Mouse (Mus musculus): ENCODE data around the gene Grk5. TPM values are rescaled to one million over a fixed set of nuclear protein-coding genes. Genes with fewer than 3 reads are reported as not detected.
"Not testable (repeated sequence)": the region's sequence is repeated elsewhere in the genome, so short reads cannot be mapped to it uniquely, and the experiment has no call there.

Grk5 gene
- polyA plus RNA-seq, 1 experiment from 2014 or later, result 0.47 TPM

DNA sequence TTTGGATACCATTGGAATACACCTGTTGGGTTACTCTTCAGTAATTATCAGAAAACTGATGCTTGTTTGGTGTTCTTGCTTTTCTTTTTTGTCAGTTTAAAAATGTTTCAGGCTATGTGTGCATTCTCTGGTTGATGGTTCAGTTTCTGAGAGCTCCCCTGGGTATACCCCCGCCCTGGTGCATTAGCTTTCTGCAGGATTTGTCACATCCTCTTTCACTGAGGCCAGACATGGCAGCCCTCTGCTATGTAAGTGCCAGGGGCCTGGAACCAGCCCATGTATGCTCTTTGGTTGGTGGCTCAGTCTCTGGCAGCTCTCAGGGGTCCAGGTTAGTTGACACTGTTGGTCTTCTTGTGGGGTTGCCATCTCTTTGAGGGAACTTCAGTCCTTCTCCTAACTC, 14.4 kb downstream of the Grk5 start:
- H3K27ac ChIP-seq (ENCODE audit: low read depth), result no peak overlapping the region
- H3K9me3 ChIP-seq (ENCODE audit: low read length), result no peaks in the 10 kb centered on the region
- H3K4me2 ChIP-seq (ENCODE audit: low read depth, low read length), result no peak overlapping the region
- no peak overlapping the region for H3K9ac ChIP-seq (replicated peaks)
- H3K36me3 ChIP-seq (replicated peaks; ENCODE audit: insufficient read depth, low read length), result no peaks in the 10 kb centered on the region
- no peaks in the 10 kb centered on the region for H3K27me3 ChIP-seq (ENCODE audit: insufficient read depth, low read length)
- DNase-seq, result no peak
- 64% methylated on average over 1 of the region's 1 CpGs for WGBS (ENCODE audit: insufficient replicate concordance)
- no peak for TF ChIP-seq EP300 (IDR thresholded peaks at IDR 0.05; ENCODE audit: low read depth)
- TF ChIP-seq CTCF (IDR thresholded peaks at IDR 0.05; ENCODE audit: low read depth), result no peak
- no peaks in the 10 kb centered on the region for H3K4me1 ChIP-seq (ENCODE audit: insufficient read depth)
- no peak overlapping the region for H3K4me3 ChIP-seq (ENCODE audit: low read depth, low read length)
- no peak for ATAC-seq

DNA sequence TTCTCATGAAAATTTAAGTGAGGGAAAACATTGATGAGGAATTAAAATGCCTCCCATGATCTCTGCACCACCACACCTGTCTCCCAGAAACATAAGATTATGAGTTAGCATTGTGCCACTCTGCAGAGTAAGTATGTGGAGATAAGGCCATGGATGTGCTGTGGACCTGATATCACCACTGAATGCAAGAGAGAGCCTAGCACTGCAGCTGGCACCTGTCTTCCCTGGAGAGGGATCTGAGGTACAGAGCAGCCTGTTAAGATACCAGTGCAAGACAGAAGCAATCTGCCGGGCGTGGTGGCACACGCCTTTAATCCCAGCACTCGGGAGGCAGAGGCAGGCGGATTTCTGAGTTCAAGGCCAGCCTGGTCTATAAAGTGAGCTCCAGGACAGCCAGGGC, 15.9 kb downstream of the Grk5 start:
- no peak for ATAC-seq
- WGBS (ENCODE audit: insufficient replicate concordance), result 82% methylated on average over 5 of the region's 5 CpGs

DNA sequence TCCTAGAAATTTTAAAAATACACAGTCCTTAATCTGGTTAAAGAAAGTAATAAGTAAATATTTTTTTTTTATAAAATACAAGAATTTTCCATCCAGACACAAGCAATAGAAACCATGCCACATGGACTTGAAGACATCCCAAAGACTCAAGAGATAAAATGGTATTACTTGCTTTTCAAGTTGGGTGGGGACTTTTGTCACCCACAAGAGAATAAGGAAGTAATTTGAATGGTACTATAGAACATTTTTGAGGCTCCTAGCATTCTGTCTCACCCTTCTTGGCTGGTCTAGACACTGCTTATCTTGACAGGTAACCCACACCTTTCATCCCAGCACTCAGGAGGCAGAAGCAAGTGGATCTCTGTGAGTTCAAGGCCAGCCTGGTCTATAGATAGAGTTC, 20.8 kb downstream of the Grk5 start:
- Histone ChIP-seq H3K9ac (replicated peaks) (no peak overlapping the region), H3K9me3 (ENCODE audit: low read length) (no peaks in the 10 kb centered on the region), H3K36me3 (replicated peaks; ENCODE audit: insufficient read depth, low read length) (no peaks in the 10 kb centered on the region), H3K27me3 (ENCODE audit: insufficient read depth, low read length) (no peaks in the 10 kb centered on the region), H3K4me1 (ENCODE audit: insufficient read depth) (no peaks in the 10 kb centered on the region), H3K4me3 (ENCODE audit: low read depth, low read length) (no peak overlapping the region), H3K27ac (ENCODE audit: low read depth) (no peak overlapping the region), H3K4me2 (ENCODE audit: low read depth, low read length) (no peak overlapping the region)
- DNase-seq, result no peak
- TF ChIP-seq CTCF (IDR thresholded peaks at IDR 0.05; ENCODE audit: low read depth) (no peak), EP300 (IDR thresholded peaks at IDR 0.05; ENCODE audit: low read depth) (no peak)
- ATAC-seq, result no peak

More for the DNA sequence above, 15.9 kb downstream of the Grk5 start:
- Histone ChIP-seq H3K4me2 (ENCODE audit: low read depth, low read length) (no peak overlapping the region), H3K4me3 (ENCODE audit: low read depth, low read length) (no peak overlapping the region), H3K27ac (ENCODE audit: low read depth) (no peak overlapping the region), H3K36me3 (replicated peaks; ENCODE audit: insufficient read depth, low read length) (no peaks in the 10 kb centered on the region), H3K27me3 (ENCODE audit: insufficient read depth, low read length) (no peaks in the 10 kb centered on the region), H3K9me3 (ENCODE audit: low read length) (no peaks in the 10 kb centered on the region), H3K9ac (replicated peaks) (no peak overlapping the region), H3K4me1 (ENCODE audit: insufficient read depth) (no peaks in the 10 kb centered on the region)
- TF ChIP-seq CTCF (IDR thresholded peaks at IDR 0.05; ENCODE audit: low read depth) (no peak), EP300 (IDR thresholded peaks at IDR 0.05; ENCODE audit: low read depth) (no peak)
- DNase-seq, result no peak

DNA sequence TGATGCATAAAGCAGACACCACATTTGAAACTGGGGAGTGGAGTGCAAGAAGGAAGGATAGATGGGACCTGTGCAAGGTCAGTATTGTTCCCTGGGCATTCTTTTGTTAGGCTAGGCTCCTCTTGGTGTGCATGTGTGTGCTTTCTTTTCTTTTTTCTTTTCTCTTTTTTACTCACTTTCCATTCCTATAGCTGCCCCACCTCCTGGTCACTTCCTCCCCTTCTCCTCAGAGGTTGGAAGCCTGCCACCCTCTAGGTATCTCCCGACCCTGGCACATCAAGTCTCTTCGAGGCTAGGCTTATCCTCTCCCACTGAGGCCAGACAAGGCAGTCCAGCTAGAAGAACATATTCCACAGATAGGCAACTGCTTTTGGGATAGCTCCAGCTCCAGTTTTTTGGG, 22.1 kb downstream of the Grk5 start:
- Histone ChIP-seq H3K9me3 (ENCODE audit: low read length) (no peaks in the 10 kb centered on the region), H3K9ac (replicated peaks) (no peak overlapping the region), H3K4me1 (ENCODE audit: insufficient read depth) (no peaks in the 10 kb centered on the region), H3K27me3 (ENCODE audit: insufficient read depth, low read length) (no peaks in the 10 kb centered on the region), H3K27ac (ENCODE audit: low read depth) (no peak overlapping the region), H3K4me3 (ENCODE audit: low read depth, low read length) (no peak overlapping the region), H3K4me2 (ENCODE audit: low read depth, low read length) (no peak overlapping the region), H3K36me3 (replicated peaks; ENCODE audit: insufficient read depth, low read length) (no peaks in the 10 kb centered on the region)
- 49% methylated on average over 2 of the region's 2 CpGs for WGBS (ENCODE audit: insufficient replicate concordance)
- no peak for ATAC-seq
- no peak for TF ChIP-seq EP300 (IDR thresholded peaks at IDR 0.05; ENCODE audit: low read depth)
- no peak for TF ChIP-seq CTCF (IDR thresholded peaks at IDR 0.05; ENCODE audit: low read depth)
- no peak for DNase-seq

DNA sequence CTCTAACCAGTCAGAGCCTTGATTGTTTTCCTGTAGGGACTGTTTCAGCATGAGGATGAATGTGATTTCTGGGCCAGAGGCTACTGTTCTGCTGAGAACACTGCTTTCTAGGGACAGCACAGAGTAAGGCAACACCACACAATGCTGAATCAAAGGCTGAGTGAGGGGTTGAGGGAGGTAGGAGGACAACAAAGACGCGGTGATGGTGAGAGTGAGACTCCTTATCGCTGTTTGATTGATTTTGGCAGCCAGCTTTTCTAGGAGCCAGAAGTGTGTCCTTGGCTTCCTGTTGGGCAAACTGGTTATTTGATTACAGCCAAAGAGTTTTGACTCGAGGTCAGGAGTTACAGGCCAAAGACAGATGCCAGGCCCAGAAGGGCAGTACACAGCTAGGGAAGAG, 25.7 kb downstream of the Grk5 start:
- Histone ChIP-seq H3K27me3 (ENCODE audit: insufficient read depth, low read length) (no peaks in the 10 kb centered on the region), H3K9me3 (ENCODE audit: low read length) (no peaks in the 10 kb centered on the region), H3K4me1 (ENCODE audit: insufficient read depth) (no peaks in the 10 kb centered on the region), H3K36me3 (replicated peaks; ENCODE audit: insufficient read depth, low read length) (no peaks in the 10 kb centered on the region), H3K9ac (replicated peaks) (no peak overlapping the region), H3K27ac (ENCODE audit: low read depth) (no peak overlapping the region), H3K4me2 (ENCODE audit: low read depth, low read length) (no peak overlapping the region), H3K4me3 (ENCODE audit: low read depth, low read length) (no peak overlapping the region)
- TF ChIP-seq CTCF (IDR thresholded peaks at IDR 0.05; ENCODE audit: low read depth), result no peak
- no peak for TF ChIP-seq EP300 (IDR thresholded peaks at IDR 0.05; ENCODE audit: low read depth)
- WGBS (ENCODE audit: insufficient replicate concordance), result 51% methylated on average over 4 of the region's 4 CpGs
- no peak for DNase-seq
- ATAC-seq, result no peak

DNA sequence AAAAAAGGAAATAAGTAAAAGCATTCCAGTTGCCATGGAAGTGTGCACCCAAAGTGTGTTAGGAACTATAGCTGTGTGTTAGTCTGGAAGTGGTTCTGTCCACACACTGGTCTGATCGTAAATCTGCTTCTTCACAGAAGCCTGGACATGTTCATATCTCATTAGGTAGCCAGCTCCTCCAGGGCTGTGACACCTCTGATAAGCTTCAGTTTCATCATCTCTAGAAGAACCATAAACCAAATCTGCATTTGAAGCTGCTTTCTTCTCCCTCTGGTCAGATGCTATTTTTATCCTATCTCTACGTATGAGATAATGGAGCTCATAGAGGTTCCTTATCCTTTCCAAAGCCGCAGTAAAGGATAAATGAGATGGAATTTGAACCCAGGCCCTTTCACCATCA, 26.3 kb downstream of the Grk5 start:
- Histone ChIP-seq H3K27me3 (ENCODE audit: insufficient read depth, low read length) (no peaks in the 10 kb centered on the region), H3K9ac (replicated peaks) (no peak overlapping the region), H3K27ac (ENCODE audit: low read depth) (no peak overlapping the region), H3K4me1 (ENCODE audit: insufficient read depth) (no peaks in the 10 kb centered on the region), H3K9me3 (ENCODE audit: low read length) (no peaks in the 10 kb centered on the region), H3K4me3 (ENCODE audit: low read depth, low read length) (no peak overlapping the region), H3K4me2 (ENCODE audit: low read depth, low read length) (no peak overlapping the region), H3K36me3 (replicated peaks; ENCODE audit: insufficient read depth, low read length) (no peaks in the 10 kb centered on the region)
- DNase-seq (no peak), ATAC-seq (no peak)
- TF ChIP-seq EP300 (IDR thresholded peaks at IDR 0.05; ENCODE audit: low read depth), result no peak
- no peak for TF ChIP-seq CTCF (IDR thresholded peaks at IDR 0.05; ENCODE audit: low read depth)
- WGBS (ENCODE audit: insufficient replicate concordance), result 63% methylated on average over 3 of the region's 3 CpGs

DNA sequence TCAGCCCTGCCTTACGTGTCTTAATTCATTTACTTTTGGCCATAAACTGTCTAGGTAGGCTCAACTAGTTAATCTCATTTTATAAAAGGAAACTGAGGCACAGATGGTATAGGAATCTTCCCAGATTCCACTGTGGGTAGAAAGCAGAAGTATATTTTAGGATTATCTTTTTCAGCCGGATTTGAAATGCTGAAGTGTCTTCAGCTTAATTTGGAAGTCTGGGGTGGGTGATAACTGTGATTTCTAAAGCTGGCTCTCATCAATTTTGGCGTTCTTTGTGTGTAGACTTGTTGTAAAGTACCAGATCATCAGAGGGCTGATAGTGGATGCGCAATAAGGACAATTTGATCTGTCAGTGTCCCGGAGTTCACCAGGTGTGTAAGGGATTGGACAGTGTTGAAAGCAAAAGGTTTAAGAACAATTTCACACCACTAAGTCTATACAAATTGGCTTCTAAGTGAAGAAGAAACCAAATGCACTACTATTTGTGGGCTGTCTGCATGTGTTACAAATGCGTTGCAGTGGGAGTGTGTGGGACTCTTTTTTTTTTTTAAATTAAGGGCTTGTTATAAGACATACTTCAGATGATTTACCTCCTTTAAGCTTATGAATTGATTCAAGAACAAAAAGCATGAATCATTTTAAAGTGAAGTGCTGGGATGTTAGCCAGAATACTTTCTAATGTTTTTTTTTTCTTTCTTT, 27.5 kb downstream of the Grk5 start:
- no peak for DNase-seq
- Histone ChIP-seq H3K9me3 (ENCODE audit: low read length) (no peaks in the 10 kb centered on the region), H3K4me3 (ENCODE audit: low read depth, low read length) (no peak overlapping the region), H3K4me1 (ENCODE audit: insufficient read depth) (no peaks in the 10 kb centered on the region), H3K36me3 (replicated peaks; ENCODE audit: insufficient read depth, low read length) (no peaks in the 10 kb centered on the region), H3K27ac (ENCODE audit: low read depth) (no peak overlapping the region), H3K27me3 (ENCODE audit: insufficient read depth, low read length) (no peaks in the 10 kb centered on the region), H3K4me2 (ENCODE audit: low read depth, low read length) (no peak overlapping the region), H3K9ac (replicated peaks) (no peak overlapping the region)
- TF ChIP-seq EP300 (IDR thresholded peaks at IDR 0.05; ENCODE audit: low read depth), result no peak
- no peak for TF ChIP-seq CTCF (IDR thresholded peaks at IDR 0.05; ENCODE audit: low read depth)
- no peak for ATAC-seq
- WGBS (ENCODE audit: insufficient replicate concordance), result 78% methylated on average over 6 of the region's 6 CpGs

DNA sequence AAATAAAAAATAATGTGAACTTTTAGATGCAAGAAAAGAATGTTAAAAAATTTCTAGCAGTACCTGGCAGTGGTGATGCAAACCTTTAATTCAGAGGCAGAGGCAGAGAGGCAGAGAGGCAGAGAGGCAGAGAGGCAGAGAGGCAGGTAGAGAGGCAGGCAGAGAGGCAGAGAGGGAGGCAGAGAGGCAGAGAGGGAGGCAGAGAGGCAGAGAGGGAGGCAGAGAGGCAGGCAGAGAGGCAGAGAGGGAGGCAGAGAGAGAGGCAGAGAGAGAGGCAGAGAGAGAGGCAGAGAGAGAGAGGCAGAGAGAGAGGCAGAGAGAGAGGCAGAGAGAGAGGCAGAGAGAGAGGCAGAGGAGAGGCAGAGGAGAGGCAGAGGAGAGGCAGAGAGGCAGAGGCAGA, 35.0 kb downstream of the Grk5 start:
- not testable (repeated sequence) for H3K27ac ChIP-seq (ENCODE audit: low read depth); ATAC-seq; H3K4me2 ChIP-seq (ENCODE audit: low read depth, low read length); H3K9me3 ChIP-seq (ENCODE audit: low read length); H3K36me3 ChIP-seq (replicated peaks; ENCODE audit: insufficient read depth, low read length); H3K4me1 ChIP-seq (ENCODE audit: insufficient read depth); H3K27me3 ChIP-seq (ENCODE audit: insufficient read depth, low read length); H3K9ac ChIP-seq (replicated peaks); H3K4me3 ChIP-seq (ENCODE audit: low read depth, low read length); DNase-seq
